Mouse (Mus musculus) E14TG2a.4 (cell line): ENCODE data around the gene Foxn3.

ENCODE experiments used
- CTCF ChIP-seq: conservative IDR thresholded peaks from 2 replicates; pipeline ENCODE4 v1.5.1; 2014; ENCODE audit warnings: low read length
- NANOG ChIP-seq: IDR thresholded peaks from 2 replicates; pipeline ENCODE4 v1.6.1; 2014; ENCODE audit warnings: borderline replicate concordance, low read length, mixed read lengths
- POU5F1 ChIP-seq: IDR thresholded peaks from 2 replicates; pipeline ENCODE4 v1.6.1; 2014; ENCODE audit warnings: low read length, borderline replicate concordance

DNA sequence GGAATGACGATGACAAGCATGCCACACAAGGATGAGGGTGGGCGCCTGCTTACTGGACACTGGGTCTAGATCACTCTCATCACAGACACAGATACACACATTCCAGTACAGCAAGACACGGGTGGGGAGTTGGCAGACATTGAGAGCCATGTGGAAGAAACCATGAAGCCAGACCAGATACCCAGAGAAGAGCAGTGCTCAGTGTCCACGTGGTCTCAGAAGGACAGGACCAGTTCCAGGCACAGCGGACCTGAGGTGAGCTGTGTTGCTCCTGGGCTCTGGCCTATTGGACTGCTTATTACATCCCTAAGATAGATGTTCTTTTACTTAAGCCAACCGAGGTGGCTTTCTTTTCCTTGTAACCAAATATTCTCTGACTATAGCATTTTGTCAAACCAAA, 188.0 kb downstream of the Foxn3 start:
- TF ChIP-seq CTCF (no peak), POU5F1 (no peak), NANOG (no peak)
